Mouse (Mus musculus) erythroblast, embryonic 14.5 days (primary cell): ENCODE measurements around the gene Prr15l.

ENCODE experiments used
- GATA1 ChIP-seq: IDR thresholded peaks from 2 replicates; pipeline ENCODE4 v1.6.1; 2012; ENCODE audit warnings: low read length, inconsistent platforms, mixed read lengths
- TAL1 ChIP-seq: IDR thresholded peaks from 3 replicates; pipeline ENCODE4 v1.6.1; 2012; ENCODE audit warnings: low read length, inconsistent platforms, mixed read lengths

DNA sequence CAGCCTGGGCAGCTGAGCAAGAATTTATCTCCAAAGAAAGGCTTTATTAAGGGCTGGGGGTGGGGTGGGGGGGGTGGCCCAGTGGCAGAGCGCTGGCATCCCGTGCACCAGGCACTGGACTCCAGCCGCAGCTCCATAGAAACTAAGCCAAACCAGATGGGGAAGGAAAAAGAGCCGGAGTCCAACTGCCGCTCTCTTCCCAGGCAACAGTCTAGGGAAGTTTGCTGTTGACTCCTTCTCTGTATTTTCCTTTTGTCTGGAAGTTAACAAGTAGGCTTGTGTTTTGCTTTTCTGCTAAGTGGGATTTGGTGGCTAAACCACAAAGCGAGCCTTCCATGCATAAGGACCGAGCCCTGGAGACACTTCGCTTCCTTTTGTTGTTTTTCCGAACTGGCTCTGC, 18.6 kb downstream of the Prr15l start:
- TF ChIP-seq GATA1 = no peak
- TF ChIP-seq TAL1 = no peak
